Mouse (Mus musculus): ENCODE data around the gene Scg5. TPM values are rescaled to one million over a fixed set of nuclear protein-coding genes. Genes with fewer than 3 reads are reported as not detected.

Scg5 gene
- polyA plus RNA-seq, 1 experiment from 2014 or later: 36.0 TPM

- DNase-seq (ENCODE audit: low spot score): no peak
- no peak overlapping the region for H3K4me2 ChIP-seq (ENCODE audit: low read depth, low read length, severe bottlenecking)
- no peaks in the 10 kb centered on the region for H3K9me3 ChIP-seq (ENCODE audit: control insufficient read depth, low read length)
- H3K4me1 ChIP-seq (replicated peaks; ENCODE audit: control insufficient read depth, insufficient read depth, low read length): no peaks in the 10 kb centered on the region
- H3K36me3 ChIP-seq (ENCODE audit: control insufficient read depth, insufficient read depth, low read length): no peaks in the 10 kb centered on the region
- H3K27ac ChIP-seq (ENCODE audit: low read depth, low read length): no peak overlapping the region
- no peak overlapping the region for H3K9ac ChIP-seq (ENCODE audit: low read length)
- no peak overlapping the region for H3K4me3 ChIP-seq (ENCODE audit: low read depth, low read length)
- WGBS: 85% methylated on average over 12 of the region's 12 CpGs
- H3K27me3 ChIP-seq (ENCODE audit: control insufficient read depth, insufficient read depth, low read length): no peaks in the 10 kb centered on the region
- ATAC-seq (replicated peaks; ENCODE audit: low FRiP score): 0 out of 2 replicates have a peak, but pooled peaks have one; percentile 36
Observed at GRCm38 (mm10) chr2:113749721-113750120, 79.2 kb downstream of the Scg5 start.

DNA sequence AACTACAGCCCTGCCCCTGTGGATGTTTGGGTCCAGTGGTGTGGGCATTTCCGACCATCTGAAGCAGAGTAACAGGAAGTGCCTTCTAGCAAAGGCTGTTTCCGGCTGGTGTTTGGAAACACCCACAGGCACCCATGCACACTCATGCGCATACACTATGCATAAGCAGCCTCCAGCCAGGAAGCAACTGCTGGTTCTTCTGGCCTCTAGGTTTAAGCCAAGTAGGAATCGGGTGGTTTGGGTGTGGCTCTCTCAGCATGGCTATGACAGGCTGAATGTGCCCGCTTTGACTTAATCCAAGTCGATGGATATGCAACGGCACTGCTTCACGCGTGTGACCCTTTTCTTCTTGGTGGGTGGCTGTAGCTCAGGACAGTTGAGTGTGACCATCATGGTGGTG is 79.6 kb downstream of the Scg5 start:
- no peak overlapping the region for H3K4me3 ChIP-seq (ENCODE audit: low read depth, low read length)
- no peak overlapping the region for H3K27ac ChIP-seq (ENCODE audit: low read depth, low read length)
- H3K4me2 ChIP-seq (ENCODE audit: low read depth, low read length, severe bottlenecking): no peak overlapping the region
- 95% methylated on average over 9 of the region's 9 CpGs for WGBS
- no peaks in the 10 kb centered on the region for H3K4me1 ChIP-seq (replicated peaks; ENCODE audit: control insufficient read depth, insufficient read depth, low read length)
- H3K9ac ChIP-seq (ENCODE audit: low read length): no peak overlapping the region
- no peaks in the 10 kb centered on the region for H3K9me3 ChIP-seq (ENCODE audit: control insufficient read depth, low read length)
- H3K27me3 ChIP-seq (ENCODE audit: control insufficient read depth, insufficient read depth, low read length): no peaks in the 10 kb centered on the region
- H3K36me3 ChIP-seq (ENCODE audit: control insufficient read depth, insufficient read depth, low read length): no peaks in the 10 kb centered on the region
- no peak for DNase-seq (ENCODE audit: low spot score)
- ATAC-seq (replicated peaks; ENCODE audit: low FRiP score): no peak

GRCm38 (mm10) chr2:113728581-113728980 is 100.3 kb downstream of the Scg5 start:
- H3K9ac ChIP-seq (ENCODE audit: low read length): no peak overlapping the region
- ATAC-seq (replicated peaks; ENCODE audit: low FRiP score): no peak
- H3K4me3 ChIP-seq (ENCODE audit: low read depth, low read length): no peak overlapping the region
- no peak overlapping the region for H3K4me2 ChIP-seq (ENCODE audit: low read depth, low read length, severe bottlenecking)
- no peaks in the 10 kb centered on the region for H3K27me3 ChIP-seq (ENCODE audit: control insufficient read depth, insufficient read depth, low read length)
- no peaks in the 10 kb centered on the region for H3K9me3 ChIP-seq (ENCODE audit: control insufficient read depth, low read length)
- DNase-seq (ENCODE audit: low spot score): no peak
- H3K27ac ChIP-seq (ENCODE audit: low read depth, low read length): no peak overlapping the region
- WGBS: 93% methylated on average over 3 of the region's 3 CpGs
- no peaks in the 10 kb centered on the region for H3K36me3 ChIP-seq (ENCODE audit: control insufficient read depth, insufficient read depth, low read length)
- no peaks in the 10 kb centered on the region for H3K4me1 ChIP-seq (replicated peaks; ENCODE audit: control insufficient read depth, insufficient read depth, low read length)

Other genes starting within 250 kb of the Scg5 start
- 0.55 and 0.69 TPM in 2 replicates for gene Grem1, start 70.5 kb downstream of the Scg5 start, polyA plus RNA-seq (2014; fragmentation: Nextera tagmentation; extraction: Ambion mirVana)
- 7.3 and 8.0 TPM in 2 replicates for gene Arhgap11a, start 19.5 kb upstream of the Scg5 start, polyA plus RNA-seq (2014; fragmentation: Nextera tagmentation; extraction: Ambion mirVana)
- 1.4 TPM in 2 replicates for gene Gjd2, start 184.5 kb upstream of the Scg5 start, polyA plus RNA-seq (2014; fragmentation: Nextera tagmentation; extraction: Ambion mirVana)
- gene Actc1, start 224.4 kb upstream of the Scg5 start, polyA plus RNA-seq (2014; fragmentation: Nextera tagmentation; extraction: Ambion mirVana): 0.71 and 0.84 TPM in 2 replicates

Data from forebrain, embryonic 11.5 days (tissue).